Mouse (Mus musculus) midbrain, embryonic 15.5 days (tissue): ENCODE data around the gene Il20. TPM values are rescaled to one million over a fixed set of nuclear protein-coding genes. Genes with fewer than 3 reads are reported as not detected.

Source experiments
- ATAC-seq: fragments of 200-750 bp; cut with Nextera tagmentation; replicated peaks from 2 replicates; pipeline ENCODE4 v1.8.0; 2017; ENCODE audit warnings: moderate TSS enrichment
- H3K27ac ChIP-seq: fragments of 300-500 bp; sonication (generic); 2 replicates; pipeline ENCODE4 v1.5.1; 2015; ENCODE audit warnings: mild to moderate bottlenecking, inconsistent platforms
- H3K27me3 ChIP-seq: fragments of 300-500 bp; sonication (generic); replicated peaks from 2 replicates; pipeline ENCODE4 v1.6.1; 2015; ENCODE audit warnings: inconsistent platforms
- H3K36me3 ChIP-seq: fragments of 300-500 bp; sonication (generic); replicated peaks from 2 replicates; pipeline ENCODE4 v1.6.1; 2015; ENCODE audit warnings: inconsistent platforms
- H3K4me1 ChIP-seq: fragments of 300-500 bp; sonication (generic); 2 replicates; pipeline ENCODE4 v1.6.1; 2015; ENCODE audit warnings: inconsistent platforms
- H3K4me2 ChIP-seq: fragments of 300-500 bp; sonication (generic); 2 replicates; pipeline ENCODE4 v1.6.1; 2015; ENCODE audit warnings: inconsistent platforms, mild to moderate bottlenecking, moderate library complexity
- H3K4me3 ChIP-seq: fragments of 300-500 bp; sonication (generic); 2 replicates; pipeline ENCODE4 v1.5.1; 2015; ENCODE audit warnings: mild to moderate bottlenecking, inconsistent platforms
- H3K9ac ChIP-seq: fragments of 300-500 bp; sonication (generic); 2 replicates; pipeline ENCODE4 v1.6.1; 2015; ENCODE audit warnings: mild to moderate bottlenecking, inconsistent platforms
- H3K9me3 ChIP-seq: fragments of 300-500 bp; sonication (generic); 2 replicates; pipeline ENCODE4 v1.6.1; 2016; ENCODE audit warnings: inconsistent platforms
- WGBS: fragments of 180-500 bp; shearing (Covaris S2); methylation state at CpG from one replicate; pipeline ENCODE4 v1.1.7; 2015; ENCODE audit warnings: mixed read lengths; 5-methylcytosine and 5-hydroxymethylcytosine counted together
- polyA plus RNA-seq: library from polyadenylated mRNA; unstranded; fragments of >200 nt; fragmentation: Nextera tagmentation; extraction: Ambion mirVana; gene quantifications from 2 replicates; pipeline ENCODE4 v1.2.1, GENCODE M21; 2015

Gene Il20
- polyA plus RNA-seq, 1 experiment from 2014 or later = not detected

GRCm38 (mm10) chr1:130857456-130857855 is 53.8 kb downstream of the Il20 start:
- Histone ChIP-seq H3K4me2 (no peak overlapping the region), H3K4me1 (no peaks in the 10 kb centered on the region), H3K9me3 (no peaks in the 10 kb centered on the region), H3K36me3 (no peaks in the 10 kb centered on the region), H3K4me3 (no peak overlapping the region), H3K27ac (no peak overlapping the region), H3K9ac (no peak overlapping the region), H3K27me3 (no peaks in the 10 kb centered on the region)
- ATAC-seq = no peak
- WGBS = 91% methylated on average over 4 of the region's 4 CpGs

Other genes with a start within 250 kb of the Il20 start
- not detected in 2 replicates for gene C4bp, start 249.8 kb downstream of the Il20 start, polyA plus RNA-seq
- gene Gm29427, start 195.7 kb downstream of the Il20 start, polyA plus RNA-seq = 0.14 TPM in 1 of 2 replicates, not detected in the other
- gene Yod1, start 194.1 kb downstream of the Il20 start, polyA plus RNA-seq = 17.6 TPM in 2 replicates
- gene Pfkfb2, start 182.2 kb downstream of the Il20 start, polyA plus RNA-seq = 22.2 and 25.5 TPM in 2 replicates
- 0.26 and 0.56 TPM in 2 replicates for gene AA986860, start 179.5 kb downstream of the Il20 start, polyA plus RNA-seq
- not detected in 2 replicates for gene Fcamr, start 110.5 kb downstream of the Il20 start, polyA plus RNA-seq
- gene Pigr, start 84.8 kb downstream of the Il20 start, polyA plus RNA-seq = not detected in 2 replicates
- 0.63 and 0.72 TPM in 2 replicates for gene Fcmr, start 45.8 kb downstream of the Il20 start, polyA plus RNA-seq
- not detected in 2 replicates for gene Il24, start 24.0 kb downstream of the Il20 start, polyA plus RNA-seq
- gene Il19, start 28.7 kb upstream of the Il20 start, polyA plus RNA-seq = not detected in 2 replicates
- not detected in 2 replicates for gene Il10, start 108.4 kb upstream of the Il20 start, polyA plus RNA-seq
- 17.9 and 22.2 TPM in 2 replicates for gene Mapkapk2, start 186.4 kb upstream of the Il20 start, polyA plus RNA-seq
- 15.5 and 17.8 TPM in 2 replicates for gene Dyrk3, start 226.9 kb upstream of the Il20 start, polyA plus RNA-seq
- gene Eif2d, start 241.7 kb upstream of the Il20 start, polyA plus RNA-seq = 50.7 and 53.6 TPM in 2 replicates